Mouse (Mus musculus) embryo, embryonic 9.5 days (tissue): ENCODE results near the gene Fut7.
A peak's percentile ranks its signal among the peaks of the same experiment; 100 is the strongest.

Source experiments
- DNase-seq: peaks from one replicate; pipeline ENCODE4 v3.0.0-alpha.2; 2017; ENCODE audit errors: extremely low spot score

Gene Fut7

GRCm38 (mm10) chr2:25460135-25460534, 37.1 kb downstream of the Fut7 start:
- DNase-seq: no peak

GRCm38 (mm10) chr2:25460551-25461309, 37.7 kb downstream of the Fut7 start, which contains the start of gene Paxx:
Gene Paxx (minus strand): TSS chr2:25461094.
- DNase-seq: peak; percentile 87

DNA sequence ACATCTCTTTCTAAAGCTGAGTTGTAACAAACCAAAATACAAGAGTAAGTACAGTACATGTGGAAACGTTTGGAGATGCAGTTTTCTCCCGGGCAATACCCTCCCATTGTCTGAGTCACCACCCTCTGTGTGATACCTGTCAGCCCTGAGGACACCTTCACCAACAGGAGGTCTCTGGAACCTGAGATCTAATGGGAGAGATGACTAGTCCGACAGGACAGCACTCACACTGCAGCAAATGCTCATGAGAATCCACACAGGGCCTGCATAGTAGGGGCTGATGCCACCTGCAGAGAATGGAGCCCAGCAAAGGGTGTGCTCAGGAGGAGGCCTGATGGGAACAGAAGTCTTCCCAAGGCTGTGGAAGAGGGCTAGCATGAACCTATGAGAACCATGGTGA, 38.3 kb downstream of the Fut7 start:
- DNase-seq: no peak

- DNase-seq: no peak
Observed at GRCm38 (mm10) chr2:25463630-25464029, 40.6 kb downstream of the Fut7 start.

GRCm38 (mm10) chr2:25465256-25465655, 42.2 kb downstream of the Fut7 start:
- no peak for DNase-seq

GRCm38 (mm10) chr2:25465816-25466635, 43.0 kb downstream of the Fut7 start:
- DNase-seq: peak; percentile 5

GRCm38 (mm10) chr2:25467606-25468303, 44.7 kb downstream of the Fut7 start:
- no peak for DNase-seq

GRCm38 (mm10) chr2:25468962-25469915, 46.2 kb downstream of the Fut7 start:
- no peak for DNase-seq

- no peak for DNase-seq
Observed at GRCm38 (mm10) chr2:25469969-25470368, 46.9 kb downstream of the Fut7 start, which contains the start of gene Ptgds. Gene Ptgds (minus strand): TSS chr2:25470046.

DNA sequence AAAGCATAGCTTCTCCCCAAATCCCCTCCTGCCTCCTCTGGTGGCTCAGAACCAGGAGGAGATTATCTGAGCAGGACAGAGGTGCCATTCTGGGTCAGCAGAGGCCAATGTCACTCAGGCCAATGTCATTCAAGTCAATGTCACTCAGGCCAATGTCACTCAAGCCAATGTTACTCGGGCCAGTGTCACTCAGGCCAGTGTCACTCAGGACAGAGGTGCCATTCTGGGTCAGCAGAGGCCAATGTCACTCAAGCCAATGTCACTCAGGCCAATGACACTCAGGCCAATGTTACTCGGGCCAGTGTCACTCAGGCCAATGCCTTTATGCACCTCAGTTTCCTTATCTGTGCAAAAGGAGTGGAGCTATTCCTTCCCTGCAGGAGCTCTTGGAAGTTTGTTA, 49.5 kb downstream of the Fut7 start:
- DNase-seq: no peak
